Mouse (Mus musculus) adrenal gland, adult 18-20 months (tissue): Measurements from ENCODE around the gene Anapc11. TPM values are rescaled to one million over a fixed set of nuclear protein-coding genes. Genes with fewer than 3 reads are reported as not detected.

Experiments
- DNase-seq, 2 experiments: peaks; one replicate each; pipeline ENCODE4 v3.0.0; 2021 to 2022; ENCODE audit warnings: low spot score in 2 of 2
- total RNA-seq, 2 experiments: library from RNA; stranded (reverse); gene quantifications; 1 replicate in 1 of 2; 2 replicates in 1 of 2; pipeline ENCODE4 v1.2.3; 2021

Anapc11 gene
- total RNA-seq, 2 experiments from 2014 or later = 75.5 to 95.4 TPM

DNA sequence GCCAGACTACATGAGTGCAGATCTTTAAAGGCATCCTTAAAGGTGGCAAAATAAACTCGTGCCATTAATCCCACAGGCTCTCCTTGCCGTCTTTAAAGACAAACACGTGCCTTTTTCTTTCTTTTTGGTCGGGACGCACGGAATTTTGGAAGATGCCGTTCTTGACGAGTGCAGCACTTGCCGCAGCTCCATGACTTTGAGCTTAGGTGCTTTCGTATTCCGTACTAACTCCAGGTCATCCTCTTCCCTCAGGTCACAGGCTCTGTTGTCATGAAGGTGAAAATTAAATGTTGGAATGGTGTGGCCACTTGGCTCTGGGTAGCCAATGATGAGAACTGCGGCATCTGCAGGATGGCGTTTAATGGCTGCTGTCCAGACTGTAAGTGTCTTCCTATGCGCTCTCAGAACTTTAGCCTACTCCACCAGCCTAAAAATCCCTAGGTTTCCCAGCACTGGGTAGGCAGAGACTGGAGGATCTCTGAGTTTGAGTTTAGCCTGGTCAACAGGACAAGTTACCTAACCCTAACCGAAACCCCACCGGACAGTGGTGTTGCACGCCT, 849 bp downstream of the Anapc11 start:
- no peak for DNase-seq

DNA sequence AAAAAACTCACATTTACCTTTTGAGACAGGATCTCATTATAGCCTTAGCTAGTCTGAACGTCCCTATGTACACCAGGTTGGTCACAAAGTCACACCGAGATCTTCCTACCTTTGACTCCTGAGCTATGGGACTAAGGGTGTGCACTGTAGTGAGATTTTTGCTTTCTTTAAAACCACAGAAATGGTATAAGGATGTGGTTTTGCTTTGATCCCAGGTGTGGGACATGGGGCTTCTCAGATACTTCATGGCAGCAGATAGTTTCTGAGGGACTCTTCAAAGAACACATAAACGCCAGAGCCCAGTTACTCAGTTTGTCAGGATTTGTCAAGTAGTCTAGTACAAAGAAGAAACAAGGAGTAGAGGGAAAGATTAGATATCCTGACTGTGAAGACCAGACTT, 2.5 kb downstream of the Anapc11 start:
- DNase-seq = no peak

DNA sequence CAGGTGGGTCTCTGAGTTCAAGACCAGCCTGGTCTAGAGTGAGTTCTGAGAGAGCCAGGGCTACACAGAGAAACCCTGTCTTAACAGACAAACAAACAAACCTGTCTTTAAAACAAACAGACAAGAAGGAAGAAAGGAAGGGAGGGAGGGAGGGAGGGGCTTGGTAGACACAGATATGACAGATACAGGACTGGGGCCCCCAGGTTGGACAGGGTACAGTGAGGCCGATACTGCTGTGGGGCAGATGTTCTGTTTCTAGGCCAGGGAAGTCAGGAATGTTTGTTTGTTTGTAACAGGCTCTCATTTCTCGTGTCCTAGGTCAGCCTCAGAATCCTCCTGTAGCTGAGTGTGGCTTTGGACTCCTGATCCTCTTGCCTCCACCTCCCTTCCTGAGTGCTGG, 5.3 kb downstream of the Anapc11 start:
- no peak for DNase-seq

DNA sequence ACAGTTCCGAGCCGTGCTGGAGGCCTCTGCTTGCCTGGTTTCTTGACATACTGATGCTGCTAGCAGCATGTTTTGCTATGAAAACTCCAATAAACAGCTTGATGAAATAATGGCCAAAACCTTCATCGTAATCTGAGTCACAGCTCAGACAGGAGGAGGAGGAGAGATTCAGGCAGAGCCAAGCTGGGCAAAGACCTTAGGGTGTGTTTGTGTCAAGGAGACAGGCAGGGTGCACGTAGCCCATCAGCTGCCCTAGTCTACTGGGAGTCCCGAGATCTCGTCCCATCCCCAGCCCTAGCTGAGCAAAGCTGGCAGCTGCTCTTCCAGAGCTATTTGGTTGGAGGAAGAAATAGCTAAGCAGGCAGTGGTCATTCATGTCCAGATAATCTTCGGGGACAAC, 7.4 kb downstream of the Anapc11 start:
- DNase-seq = no peak

DNA sequence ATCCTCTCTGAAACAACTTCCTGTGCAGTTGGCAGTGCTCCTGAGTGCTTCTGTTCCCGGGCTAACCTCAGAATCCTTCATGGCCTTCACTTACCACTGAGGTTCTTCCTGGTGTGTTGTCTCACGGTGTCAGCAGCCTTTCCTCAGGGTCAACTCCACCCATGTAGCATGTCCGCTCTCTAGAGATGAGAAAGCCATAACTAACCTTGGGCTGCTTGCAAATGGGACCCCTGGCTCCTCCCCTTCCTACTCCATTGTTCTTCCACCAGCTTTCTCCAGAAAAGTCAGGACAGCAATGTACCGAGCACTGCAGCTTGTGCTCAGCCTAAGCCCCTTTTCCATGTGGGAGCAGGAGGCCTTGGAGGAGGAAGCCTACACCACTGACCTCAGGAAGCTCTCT, 8.5 kb downstream of the Anapc11 start:
- no peak for DNase-seq

DNA sequence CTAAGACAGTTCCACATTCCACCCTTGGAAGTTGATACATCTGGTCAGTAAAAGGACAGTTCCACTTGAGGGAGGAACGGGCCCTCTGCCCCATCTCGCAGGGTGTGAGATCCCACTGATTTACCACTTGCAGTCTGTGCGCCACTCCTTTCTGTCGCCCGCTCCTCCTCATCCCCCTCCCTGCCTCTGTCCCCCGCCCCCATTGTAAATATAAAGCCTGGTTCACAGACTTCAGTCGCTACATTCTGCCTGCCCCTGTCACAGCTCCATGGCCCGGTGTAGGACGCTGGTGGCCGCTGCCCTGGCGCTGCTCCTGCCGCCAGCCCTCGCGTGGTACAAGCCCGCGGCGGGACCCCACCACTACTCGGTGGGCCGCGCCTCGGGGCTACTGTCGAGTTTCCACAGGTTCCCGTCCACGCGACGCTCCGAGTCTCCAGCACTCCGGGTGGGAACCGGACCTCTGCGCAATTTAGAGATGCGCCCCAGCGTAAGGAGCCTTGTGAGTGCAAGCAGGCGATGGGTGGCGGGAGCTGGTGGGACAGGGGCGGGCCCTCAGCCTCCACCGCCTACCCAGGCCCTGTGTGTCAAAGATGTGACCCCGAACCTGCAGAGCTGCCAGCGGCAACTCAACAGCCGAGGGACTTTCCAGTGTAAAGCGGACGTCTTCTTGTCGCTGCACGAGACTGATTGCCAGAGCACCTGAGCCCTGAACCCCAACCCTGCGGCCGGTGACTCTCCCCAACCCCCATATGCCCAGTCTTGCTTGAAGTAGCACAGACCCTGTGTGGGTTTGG, 10.2 kb downstream of the Anapc11 start, which contains the start of gene Npb:
Npb (plus strand) TSS at position 237 of the 794 bp plus-strand sequence.
- no peak for DNase-seq

DNA sequence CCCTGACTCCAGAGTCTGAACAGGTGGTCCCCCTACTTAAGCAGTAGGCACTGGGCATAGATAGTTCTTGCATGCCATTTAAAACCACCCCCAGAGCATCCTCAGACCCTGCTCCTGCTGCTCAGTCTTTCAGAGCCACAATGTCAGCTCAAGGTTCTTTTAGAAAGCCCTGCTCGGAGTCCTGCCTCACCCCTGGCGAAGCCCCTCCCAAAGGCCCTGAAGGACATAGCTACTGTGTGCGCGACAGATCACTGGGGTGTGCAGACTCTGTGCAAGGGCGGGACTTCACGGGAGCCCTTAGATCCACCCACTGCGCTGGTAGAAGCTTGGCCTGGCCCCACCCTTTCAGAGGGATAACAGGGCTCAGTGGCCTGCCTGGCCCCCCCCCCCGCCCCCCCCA, 11.0 kb downstream of the Anapc11 start:
- peak in 1 of 2 experiments; percentile 26 for DNase-seq

DNA sequence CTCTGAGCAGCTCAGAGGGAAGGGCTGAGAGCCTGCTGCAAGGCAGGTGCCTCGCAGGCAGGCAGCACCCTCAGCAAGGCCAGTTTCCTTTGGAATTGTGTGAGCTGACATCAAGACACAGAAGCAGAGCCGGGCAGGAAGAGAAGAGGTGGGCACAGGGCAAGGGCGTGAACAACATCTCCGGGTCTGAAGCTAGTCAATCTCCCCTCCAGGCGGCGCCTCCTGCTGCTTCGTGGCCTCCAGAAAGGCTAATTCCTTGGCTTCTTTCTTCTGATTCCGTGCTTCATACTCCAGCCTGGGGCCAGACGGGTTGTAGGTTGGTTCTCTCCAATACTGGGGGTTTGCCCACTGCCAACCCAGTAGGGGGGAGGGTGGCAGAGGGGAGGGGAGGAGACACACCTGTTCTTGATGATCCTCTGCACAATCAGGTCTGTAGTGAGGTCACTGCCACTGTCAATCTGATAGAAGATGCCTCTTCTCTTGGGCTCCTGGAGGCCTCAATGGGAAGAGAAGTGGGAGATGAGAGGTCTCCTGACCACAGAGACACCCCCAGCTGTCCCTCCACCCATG, 12.3 kb downstream of the Anapc11 start:
- DNase-seq = no peak

DNA sequence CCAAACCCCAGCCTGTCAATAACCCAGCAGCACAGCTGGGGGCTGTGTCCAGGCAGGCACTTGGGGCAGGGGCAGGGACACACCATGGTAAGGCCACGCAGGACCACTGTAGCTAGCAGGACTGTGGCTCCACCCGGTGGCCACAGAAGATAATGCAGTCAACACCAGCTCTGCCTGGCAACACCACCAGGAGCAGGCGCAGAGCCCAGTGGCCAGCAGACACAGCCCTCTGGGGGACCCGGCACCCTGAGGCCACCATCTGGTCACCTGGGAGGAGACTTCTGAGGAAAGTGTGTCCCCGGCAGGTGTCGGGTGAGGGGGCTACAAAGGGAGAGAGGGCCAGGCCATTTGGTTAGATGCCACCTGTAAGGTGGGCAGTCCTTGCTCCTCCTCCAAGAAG, 14.5 kb downstream of the Anapc11 start:
- DNase-seq = peak; percentile 70 to 72

DNA sequence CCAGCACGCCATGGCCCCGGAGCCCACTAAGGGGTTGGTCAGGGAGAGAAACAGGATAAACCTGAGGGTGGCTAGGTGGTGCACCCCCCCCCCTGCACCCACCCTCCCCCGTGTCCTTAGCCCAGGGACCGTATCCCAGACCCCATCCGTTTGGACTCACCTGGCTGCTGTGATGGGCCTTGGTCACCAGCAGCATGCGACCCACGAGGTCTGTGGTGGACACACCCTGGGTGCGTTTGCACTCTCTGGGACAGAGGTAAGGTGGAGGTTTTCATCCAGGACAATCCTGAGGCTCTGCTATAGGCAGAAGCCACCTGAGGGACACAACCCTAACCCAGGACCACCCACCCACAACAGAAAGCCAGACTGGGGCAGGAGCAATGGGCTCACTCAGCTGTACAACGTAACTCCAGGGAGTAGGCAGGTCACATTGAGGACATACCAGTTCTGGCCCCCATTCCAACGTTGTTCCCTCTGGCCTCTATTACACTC, 15.3 kb downstream of the Anapc11 start:
- no peak for DNase-seq

DNA sequence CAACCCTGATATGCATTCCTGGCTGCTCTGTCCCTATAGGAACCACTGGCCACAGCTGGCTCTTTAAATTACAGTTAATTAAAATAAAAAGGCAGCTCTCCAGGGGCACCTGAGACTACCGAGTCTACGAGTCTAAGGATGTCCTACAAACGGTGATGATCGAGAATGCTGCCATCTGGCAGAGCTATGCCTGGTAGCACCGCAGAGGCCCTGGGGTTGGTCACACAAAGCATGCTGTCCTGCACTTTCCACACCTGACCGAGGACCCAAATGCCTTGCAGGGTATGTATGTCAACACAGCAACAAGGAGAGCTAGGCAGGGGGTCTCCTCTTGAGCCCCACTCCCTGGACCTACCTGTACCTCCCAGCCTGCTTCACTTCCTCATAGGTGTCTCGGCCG, 15.8 kb downstream of the Anapc11 start:
- DNase-seq = no peak

DNA sequence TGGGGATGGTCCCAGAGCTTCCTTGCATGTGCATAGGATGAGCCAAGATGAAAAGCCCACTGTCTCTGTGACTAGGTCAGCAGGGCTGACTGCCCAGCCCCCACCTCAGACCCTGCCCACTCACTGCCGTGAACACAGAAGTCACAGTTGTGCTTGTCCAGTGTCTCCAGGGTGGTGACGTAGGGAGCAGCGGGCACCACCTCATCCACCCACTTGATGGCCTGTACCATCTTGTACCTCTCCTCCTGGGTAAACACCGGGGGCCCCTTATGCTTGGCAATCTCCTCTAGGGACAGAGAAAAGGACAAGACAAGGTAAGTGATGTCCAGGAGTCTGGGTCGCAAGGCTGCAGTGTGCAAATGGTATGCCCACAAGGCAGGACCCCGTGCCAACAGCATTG, 16.9 kb downstream of the Anapc11 start:
- no peak for DNase-seq

DNA sequence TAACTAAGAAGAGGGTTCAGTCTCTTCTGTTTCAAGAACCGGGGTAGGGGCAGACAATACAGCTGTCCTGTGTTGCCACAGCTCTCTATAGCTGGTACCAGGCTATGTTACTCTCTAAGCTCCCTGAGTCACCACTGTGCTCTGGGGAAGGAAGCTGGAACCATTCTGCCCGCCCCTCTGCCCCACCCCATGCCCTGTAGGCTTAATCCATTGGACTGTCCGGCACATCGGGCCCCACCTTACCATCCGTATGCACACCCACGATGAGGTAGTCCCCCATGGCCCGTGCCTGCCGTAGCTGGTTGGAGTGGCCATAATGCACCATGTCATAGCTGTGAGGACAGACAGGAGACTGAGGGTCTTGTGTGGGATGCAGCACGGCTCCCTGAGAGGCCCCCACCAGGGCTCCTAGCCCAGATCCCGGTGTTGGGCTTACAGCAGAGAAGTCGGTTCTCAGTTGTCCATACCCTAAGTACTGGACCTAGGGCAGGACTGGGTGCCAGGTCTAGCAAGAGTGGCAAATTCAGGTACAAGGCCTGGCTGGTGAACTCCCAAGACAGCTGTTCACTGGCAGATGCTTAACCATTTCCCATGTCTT, 17.5 kb downstream of the Anapc11 start:
- DNase-seq = no peak

DNA sequence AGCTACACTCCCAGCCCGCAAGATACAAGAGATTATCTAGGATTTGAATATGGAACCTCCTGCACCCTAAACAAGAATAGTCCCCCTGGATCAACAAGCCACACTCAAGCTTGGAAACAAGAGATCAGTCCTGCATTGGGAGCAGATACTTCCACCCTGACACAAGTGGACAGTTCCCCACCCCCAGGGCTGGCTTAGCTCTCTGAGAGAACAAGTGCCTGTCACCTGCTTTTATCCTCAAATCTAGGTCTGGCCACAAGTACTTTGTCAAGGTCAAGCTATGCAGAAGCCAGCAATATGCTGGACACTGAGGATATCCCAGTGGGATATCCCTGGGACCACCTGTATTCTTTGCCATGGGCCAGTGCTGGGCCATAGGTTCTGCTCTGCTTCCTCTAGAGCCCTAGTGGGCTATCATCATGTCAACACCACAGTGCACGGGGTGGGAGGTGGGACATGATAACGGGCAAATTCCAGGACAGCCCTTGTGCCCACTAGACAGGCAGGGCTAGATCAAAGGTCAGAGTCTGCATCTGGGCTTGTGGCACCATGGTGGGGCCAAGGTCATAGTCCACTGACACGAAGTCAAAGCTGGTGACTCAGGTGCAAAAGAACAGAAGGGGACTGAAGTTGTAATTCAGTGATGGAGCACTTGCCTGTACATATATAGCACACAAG, 18.5 kb downstream of the Anapc11 start:
- no peak for DNase-seq

DNA sequence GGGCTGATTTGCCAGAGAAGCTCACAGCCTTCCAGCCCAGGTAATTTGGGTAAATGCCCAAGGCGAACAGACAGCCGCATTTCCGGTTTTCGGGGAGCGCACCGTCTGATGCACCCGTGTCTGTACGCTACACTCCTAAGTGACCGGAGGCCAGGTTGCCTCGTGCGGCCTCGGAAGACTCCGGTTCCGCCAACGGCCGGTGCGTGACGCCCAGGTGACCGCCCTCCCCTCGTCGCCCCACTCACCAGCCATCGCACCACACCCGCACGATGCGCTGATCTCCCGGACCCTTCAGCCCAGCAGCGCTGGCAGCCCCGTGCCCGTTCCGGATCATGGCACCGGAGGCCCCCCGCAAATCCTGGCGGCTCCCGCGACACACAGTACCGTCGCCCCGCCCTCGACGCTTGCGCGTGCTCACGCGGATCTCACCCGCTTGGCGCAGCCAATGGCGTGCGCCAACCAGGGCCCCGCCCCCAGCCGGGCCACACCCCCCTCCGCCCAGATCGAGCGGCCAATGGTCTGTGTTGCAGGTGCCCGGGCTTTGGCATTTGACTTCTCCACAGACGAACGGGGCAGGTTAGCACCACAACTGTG, 19.4 kb downstream of the Anapc11 start, which contains the start of gene Pcyt2:
Pcyt2 (minus strand) TSS at position 418 of the 594 bp plus-strand sequence.
- DNase-seq = peak; percentile 94

DNA sequence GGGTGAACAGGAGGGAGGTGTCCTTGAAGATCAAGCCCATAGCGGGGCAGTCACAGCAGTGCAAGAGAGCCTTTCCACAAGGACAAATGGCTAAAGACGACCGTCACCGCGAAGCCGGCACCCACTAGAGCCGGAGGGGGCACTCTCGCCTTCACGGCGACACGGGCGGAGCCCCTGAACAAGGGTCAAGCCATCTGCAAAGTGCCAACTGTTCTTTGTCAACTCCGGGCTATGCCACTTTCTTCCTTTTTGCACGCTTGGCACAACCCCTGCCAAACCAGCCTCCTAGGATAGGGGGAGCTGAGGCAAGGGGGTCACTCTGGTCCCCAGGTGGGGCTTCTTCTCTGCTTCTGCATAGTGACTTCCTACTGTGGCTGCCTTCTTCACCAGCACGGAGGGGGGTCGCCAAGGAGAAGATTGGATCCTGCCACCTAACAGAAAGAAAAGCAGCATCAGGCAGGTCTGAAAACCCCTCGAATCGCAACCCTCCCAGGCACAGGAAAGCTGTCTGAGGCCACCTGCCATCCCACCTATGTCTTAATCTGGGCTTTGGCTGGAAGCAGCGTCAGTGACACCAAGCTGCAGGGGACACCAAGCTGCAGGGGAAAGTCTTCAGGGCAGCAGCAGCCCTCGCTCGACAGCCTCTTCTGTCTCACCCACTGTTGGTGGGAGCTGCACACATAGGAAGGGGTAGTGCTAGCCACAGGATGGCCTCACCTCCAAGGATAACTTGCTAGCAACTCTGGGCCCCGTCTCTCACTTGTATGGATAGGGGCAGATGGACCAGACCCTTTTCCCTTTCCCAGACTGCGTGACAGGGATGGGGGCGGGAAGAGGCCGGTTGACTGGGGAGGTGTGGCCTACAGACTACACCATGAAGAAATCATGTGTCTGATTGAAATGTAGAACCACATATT, 20.7 kb downstream of the Anapc11 start:
- DNase-seq = no peak

DNA sequence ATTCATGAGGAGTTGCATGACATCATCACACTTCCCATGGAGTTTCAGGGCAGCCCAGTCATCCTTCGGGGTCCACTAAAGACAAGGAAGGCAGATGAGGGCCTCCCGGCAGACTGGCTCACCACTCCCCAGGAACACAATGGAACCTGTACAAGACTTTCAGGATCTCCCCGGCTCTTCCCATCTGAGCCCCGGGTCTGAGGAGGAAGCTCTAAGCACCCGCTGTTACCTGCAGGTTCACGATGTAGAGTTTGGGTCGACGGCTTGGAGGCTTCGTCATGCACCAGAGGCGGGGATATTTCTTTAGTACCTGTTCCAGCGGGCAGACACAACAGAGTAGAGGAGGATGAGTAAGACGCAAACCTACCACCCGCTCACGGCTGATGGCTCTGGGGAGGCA, 22.0 kb downstream of the Anapc11 start:
- DNase-seq = no peak

DNA sequence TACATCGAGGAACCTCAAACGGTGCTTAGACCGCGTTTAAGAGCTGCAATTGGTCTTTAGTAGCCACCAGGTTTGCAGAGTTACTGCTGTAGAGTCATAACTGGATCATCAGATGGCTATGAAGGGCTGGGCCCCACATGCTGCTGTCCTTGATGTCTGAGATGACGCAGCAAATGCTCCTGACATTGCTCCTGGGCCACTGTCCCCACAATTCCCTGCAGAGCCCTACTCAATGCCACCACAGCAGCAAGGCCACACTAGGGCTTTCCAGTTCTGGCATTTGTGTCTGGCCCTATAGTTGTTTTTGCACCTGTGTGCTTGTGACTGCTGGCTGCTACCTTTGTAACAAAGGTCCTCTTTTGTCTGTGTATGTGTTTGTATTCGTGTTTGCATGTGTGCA, 24.6 kb downstream of the Anapc11 start:
- DNase-seq = no peak

DNA sequence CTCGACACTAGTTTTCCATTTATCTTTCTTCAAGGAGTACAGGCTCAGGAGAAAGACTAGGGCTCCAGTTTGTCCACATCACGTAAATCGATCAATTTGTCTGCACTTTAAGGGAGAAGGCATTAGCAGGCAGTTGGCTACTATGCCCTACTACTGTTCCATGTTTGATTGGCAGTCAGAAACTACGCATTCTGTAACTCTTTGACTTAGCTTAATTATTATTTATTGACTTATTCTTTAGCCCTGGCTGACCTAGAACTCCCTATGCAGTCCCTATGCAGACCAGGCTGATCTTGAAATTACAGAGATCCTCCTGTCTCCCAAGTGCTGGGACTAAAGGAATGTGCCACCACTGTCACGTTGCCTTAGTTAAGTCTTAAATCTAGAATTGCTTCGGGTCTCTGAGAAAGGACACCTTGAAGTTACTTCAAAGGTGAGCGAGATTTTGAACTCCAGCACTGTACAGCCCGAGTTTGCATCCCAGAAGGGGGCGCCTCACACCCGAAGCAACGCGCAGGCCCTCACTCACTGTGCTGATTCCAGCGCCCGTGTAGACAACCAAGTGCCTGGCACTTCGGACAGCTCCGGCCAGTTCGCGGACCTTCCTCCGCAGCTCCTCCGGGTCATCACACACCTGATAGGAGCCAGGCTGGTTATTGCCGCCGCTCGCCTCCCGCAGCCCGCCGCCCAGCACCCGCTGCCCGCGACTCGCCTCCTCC, 25.9 kb downstream of the Anapc11 start:
- peak; percentile 56 to 72 for DNase-seq
